ENCODE assay signal across 8 mouse cellular contexts in the genomic region with DNA sequence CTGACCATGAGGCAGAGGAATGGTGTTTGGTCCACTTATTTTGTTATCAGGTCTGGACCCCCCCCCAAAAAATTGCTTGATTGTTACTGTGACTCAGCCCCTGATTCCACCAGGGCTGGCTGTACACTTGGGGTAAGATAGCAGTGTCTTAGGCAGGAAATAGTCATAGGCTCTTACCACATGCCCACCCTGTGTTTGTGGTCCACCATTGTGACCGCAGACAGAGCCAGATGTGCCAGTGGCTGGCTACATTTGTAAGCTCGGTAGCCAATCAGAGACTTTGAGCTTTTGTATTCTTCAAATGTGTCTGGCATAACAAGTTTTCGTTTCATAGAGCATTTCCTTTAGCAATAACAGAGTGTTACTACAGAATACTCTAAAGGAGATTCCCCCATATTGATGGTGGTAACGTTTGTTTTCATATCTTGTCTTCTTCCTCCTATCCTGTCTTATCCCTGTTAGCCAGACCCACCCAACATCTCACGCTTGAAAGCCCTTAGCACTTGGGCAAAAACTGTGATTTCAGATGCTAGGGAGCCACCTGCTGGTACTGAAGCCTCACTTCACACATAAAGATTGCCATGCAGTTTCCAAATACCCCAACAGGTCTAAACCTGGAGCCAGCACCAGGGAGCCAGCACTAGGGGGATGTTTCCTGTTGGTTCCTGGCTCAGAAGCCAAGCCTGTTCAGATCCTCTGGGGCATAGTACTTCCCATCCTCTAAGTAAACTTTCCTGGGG. TPM values are rescaled to one million over a fixed set of nuclear protein-coding genes. Genes with fewer than 3 reads are reported as not detected.
DNase-seq lines count a peak whose midpoint lies in the region; ATAC-seq lines count a peak whose summit lies in the region.

No protein-coding gene starts in this region.

- H3K9me3 ChIP-seq in limb, embryonic 13.5 days: no peaks in the 10 kb centered on the region

- peak; percentile 63 for DNase-seq in A20 (ENCODE audit: low read depth, low spot score)
- DNase-seq in ZHBTc4 (ENCODE audit: low read depth, low spot score): peak; percentile 79
- peak; percentile 87 for DNase-seq in embryo, embryonic 10 days (ENCODE audit: low spot score)
- peak; percentile 33 for DNase-seq in gastrocnemius, postnatal 25 days
- peak; percentile 62 for DNase-seq in kidney, adult 18-20 months
- DNase-seq in testis, postnatal 10 days (ENCODE audit: low spot score): peak; percentile 63

- H3K27me3 ChIP-seq in limb, embryonic 13.5 days: no peaks in the 10 kb centered on the region

- 48% methylated on average over 5 of the region's 5 CpGs for WGBS in limb, embryonic 13.5 days

- no peak overlapping the region for H3K4me2 ChIP-seq in limb, embryonic 13.5 days (replicated peaks)

- H3K36me3 ChIP-seq in limb, embryonic 13.5 days: no peaks in the 10 kb centered on the region

- peak; percentile 81 for ATAC-seq in limb, embryonic 13.5 days (ENCODE audit: low FRiP score, low read depth)
- peak; percentile 80 for ATAC-seq in monocyte, adult 5-6 weeks (replicated peaks; ENCODE audit: insufficient number of reproducible peaks, low FRiP score, low TSS enrichment, poor library complexity, severe bottlenecking)

- no peak overlapping the region for H3K27ac ChIP-seq in limb, embryonic 13.5 days

- H3K4me3 ChIP-seq in limb, embryonic 13.5 days: no peak overlapping the region

- H3K9ac ChIP-seq in limb, embryonic 13.5 days: no peak overlapping the region

- peaks cover 14% of the 10 kb centered on the region; the same call in 1 of the 2 replicates for H3K4me1 ChIP-seq in limb, embryonic 13.5 days

RNA-seq across cellular contexts. Expression of gene Plcxd2, which starts 12.3 kb away (rescaled TPM):
- under 1 TPM; 0.15 to 0.19 TPM for total RNA-seq in gastrocnemius, postnatal 25 days (2021)
- 2.3 and 2.7 TPM in 2 replicates for polyA plus RNA-seq in limb, embryonic 13.5 days (2015; fragmentation: Nextera tagmentation; extraction: Ambion mirVana)
- 3.2 to 11.4 TPM (median 8.9 TPM) in 3 replicates for total RNA-seq in monocyte, adult 5-6 weeks (2017)

Comparison
In these comparisons a context has a peak if more than half of its experiments do, and no peak if none do; other contexts are left out.
1. DNase-seq: peak in every context shown above with its lines; median percentile 87 in embryo, embryonic 10 days; 79 in ZHBTc4; 63 in A20; 63 in testis, postnatal 10 days; 62 in kidney, adult 18-20 months; 33 in gastrocnemius, postnatal 25 days.